Mouse (Mus musculus) gastrocnemius, adult 2 months (tissue): ENCODE data around the gene Pcdh15. TPM values are rescaled to one million over a fixed set of nuclear protein-coding genes. Genes with fewer than 3 reads are reported as not detected.
A peak's percentile ranks its signal among the peaks of the same experiment; 100 is the strongest.

Experiments used
- DNase-seq: peaks from one replicate; pipeline ENCODE4 v3.0.0; 2022
- H3K27ac ChIP-seq: fragments of 200-600 bp; 2 replicates; pipeline ENCODE4 v1.8.1; 2022; ENCODE audit warnings: mild to moderate bottlenecking
- H3K4me3 ChIP-seq: fragments of 200-600 bp; 2 replicates; pipeline ENCODE4 v1.8.1; 2022; ENCODE audit warnings: mild to moderate bottlenecking, moderate library complexity
- CTCF ChIP-seq: fragments of 200-600 bp; IDR thresholded peaks from 2 replicates; pipeline ENCODE4 v1.8.1; 2022; ENCODE audit warnings: antibody characterized with exemption, mild to moderate bottlenecking, moderate library complexity
- intact Hi-C: fragments of 180-260 bp; cut with DNase I; formaldehyde crosslinking; loops from one replicate; pipeline ENCODE4 v1.15.1; 2025
- total RNA-seq, 2 experiments: library from RNA; stranded (reverse); gene quantifications; 2 replicates each; pipeline ENCODE4 v1.2.3; 2021

Pcdh15 gene
- total RNA-seq, 2 experiments from 2014 or later: 0.18 to 0.39 TPM

- Histone ChIP-seq H3K4me3 (no peak overlapping the region), H3K27ac (no peak overlapping the region)
- intact Hi-C loops: no loop called here
- no peak for DNase-seq
- TF ChIP-seq CTCF: no peak
Measured at GRCm38 (mm10) chr10:74480779-74481178, 1381.6 kb downstream of the Pcdh15 start.

- DNase-seq: no peak
- intact Hi-C loops: no loop called here
- no peak overlapping the region for H3K4me3 ChIP-seq
- no peak overlapping the region for H3K27ac ChIP-seq
- TF ChIP-seq CTCF: no peak
Measured at GRCm38 (mm10) chr10:74512315-74512714, 1413.2 kb downstream of the Pcdh15 start.

- intact Hi-C loops: no loop called here
- DNase-seq: no peak
- Histone ChIP-seq H3K27ac (no peak overlapping the region), H3K4me3 (no peak overlapping the region)
- no peak for TF ChIP-seq CTCF
Measured at GRCm38 (mm10) chr10:74513743-74514142, 1414.6 kb downstream of the Pcdh15 start.

- TF ChIP-seq CTCF: no peak
- intact Hi-C loops: no loop called here
- DNase-seq: no peak
- Histone ChIP-seq H3K27ac (no peak overlapping the region), H3K4me3 (no peak overlapping the region)
Measured at GRCm38 (mm10) chr10:74538371-74538770, 1439.2 kb downstream of the Pcdh15 start.

GRCm38 (mm10) chr10:74555326-74555725 lies 1456.2 kb downstream of the Pcdh15 start:
- Histone ChIP-seq H3K4me3 (no peak overlapping the region), H3K27ac (no peak overlapping the region)
- no peak for DNase-seq
- intact Hi-C loops: no loop called here
- no peak for TF ChIP-seq CTCF

- intact Hi-C loops: no loop called here
- Histone ChIP-seq H3K27ac (no peak overlapping the region), H3K4me3 (no peak overlapping the region)
- TF ChIP-seq CTCF: no peak
- no peak for DNase-seq
Measured at GRCm38 (mm10) chr10:74569603-74570002, 1470.5 kb downstream of the Pcdh15 start.

- Histone ChIP-seq H3K27ac (no peak overlapping the region), H3K4me3 (no peak overlapping the region)
- no peak for DNase-seq
- TF ChIP-seq CTCF: no peak
- intact Hi-C loops: no loop called here
Measured at GRCm38 (mm10) chr10:74579924-74580323, 1480.8 kb downstream of the Pcdh15 start.

GRCm38 (mm10) chr10:74591799-74592198 lies 1492.7 kb downstream of the Pcdh15 start:
- H3K4me3 ChIP-seq: no peak overlapping the region
- TF ChIP-seq CTCF: no peak
- no peak for DNase-seq
- H3K27ac ChIP-seq: no peak overlapping the region
- intact Hi-C loops: no loop called here

- Histone ChIP-seq H3K4me3 (no peak overlapping the region), H3K27ac (no peak overlapping the region)
- intact Hi-C loops: no loop called here
- DNase-seq: no peak
- no peak for TF ChIP-seq CTCF
Measured at GRCm38 (mm10) chr10:74607683-74608082, 1508.5 kb downstream of the Pcdh15 start.

- peak; percentile 26; the same call in 1 of the 2 replicates for TF ChIP-seq CTCF
- intact Hi-C loops: no loop called here
- H3K4me3 ChIP-seq: no peak overlapping the region
- DNase-seq: no peak
- H3K27ac ChIP-seq: no peak overlapping the region
Measured at GRCm38 (mm10) chr10:74621837-74622236, 1522.7 kb downstream of the Pcdh15 start.

- intact Hi-C loops: no loop called here
- H3K4me3 ChIP-seq: no peak overlapping the region
- TF ChIP-seq CTCF: no peak
- DNase-seq: no peak
- H3K27ac ChIP-seq: no peak overlapping the region
Measured at GRCm38 (mm10) chr10:74625715-74626114, 1526.6 kb downstream of the Pcdh15 start.

GRCm38 (mm10) chr10:74626596-74626995 lies 1527.5 kb downstream of the Pcdh15 start:
- intact Hi-C loops: no loop called here
- no peak overlapping the region for H3K4me3 ChIP-seq
- H3K27ac ChIP-seq: no peak overlapping the region
- TF ChIP-seq CTCF: no peak
- no peak for DNase-seq

- Histone ChIP-seq H3K27ac (no peak overlapping the region), H3K4me3 (no peak overlapping the region)
- TF ChIP-seq CTCF: no peak
- intact Hi-C loops: no loop called here
- no peak for DNase-seq
Measured at GRCm38 (mm10) chr10:74631314-74631713, 1532.2 kb downstream of the Pcdh15 start.

GRCm38 (mm10) chr10:74637040-74637439 lies 1537.9 kb downstream of the Pcdh15 start:
- Histone ChIP-seq H3K27ac (no peak overlapping the region), H3K4me3 (no peak overlapping the region)
- no peak for DNase-seq
- TF ChIP-seq CTCF: no peak
- intact Hi-C loops: no loop called here

- DNase-seq: no peak
- intact Hi-C loops: no loop called here
- Histone ChIP-seq H3K27ac (no peak overlapping the region), H3K4me3 (no peak overlapping the region)
- TF ChIP-seq CTCF: peak; percentile 44
Measured at GRCm38 (mm10) chr10:74642125-74642524, 1543.0 kb downstream of the Pcdh15 start.
